Mouse (Mus musculus): ENCODE measurements around the gene Dnhd1. TPM values are rescaled to one million over a fixed set of nuclear protein-coding genes. Genes with fewer than 3 reads are reported as not detected.
A peak's percentile ranks its signal among the peaks of the same experiment; 100 is the strongest.
"Not testable (repeated sequence)": the region's sequence is repeated elsewhere in the genome, so short reads cannot be mapped to it uniquely, and the experiment has no call there.

Dnhd1 gene
- polyA plus RNA-seq, 1 experiment from 2014 or later, result 0.96 TPM

GRCm38 (mm10) chr7:105735464-105735863, 84.8 kb downstream of the Dnhd1 start:
- H3K27me3 ChIP-seq; H3K9me3 ChIP-seq; H3K27ac ChIP-seq; ATAC-seq (ENCODE audit: low FRiP score): not testable (repeated sequence)
- Histone ChIP-seq H3K36me3 (replicated peaks) (peaks cover 54% of the 10 kb centered on the region), H3K4me2 (peak overlapping the region; percentile 86), H3K4me1 (peaks cover 25% of the 10 kb centered on the region), H3K4me3 (replicated peaks) (peak overlapping the region; percentile 78), H3K9ac (peak overlapping the region; percentile 86)
- WGBS, result 53% methylated on average over 4 of the region's 4 CpGs

GRCm38 (mm10) chr7:105736264-105736901, 85.8 kb downstream of the Dnhd1 start, which contains the start of gene Ilk:
TSS of gene Ilk (plus strand) at chr7:105736592.
- Histone ChIP-seq H3K4me3 (replicated peaks) (peak within 1 kb of the TSS; percentile 78), H3K9ac (peak within 1 kb of the TSS; percentile 86), H3K9me3 (no peaks in the 10 kb centered on the region), H3K36me3 (replicated peaks) (peaks cover 54% of the 10 kb centered on the region), H3K27me3 (no peaks in the 10 kb centered on the region), H3K27ac (peak within 1 kb of the TSS; percentile 82), H3K4me2 (peak within 1 kb of the TSS; percentile 86), H3K4me1 (peaks cover 25% of the 10 kb centered on the region)
- WGBS, result under 1% methylated on average over 44 of the region's 62 CpGs
- ATAC-seq (ENCODE audit: low FRiP score), result peak; percentile 97

- no peaks in the 10 kb centered on the region for H3K27me3 ChIP-seq
- peak within 1 kb of the TSS; percentile 86 for H3K4me2 ChIP-seq
- no peak; the same call in 1 of the 2 replicates for ATAC-seq (ENCODE audit: low FRiP score)
- H3K4me1 ChIP-seq, result peaks cover 25% of the 10 kb centered on the region
- peak within 1 kb of the TSS; percentile 78 for H3K4me3 ChIP-seq (replicated peaks)
- under 1% methylated on average over 30 of the region's 30 CpGs for WGBS
- peak within 1 kb of the TSS; percentile 82 for H3K27ac ChIP-seq
- peak within 1 kb of the TSS; percentile 86 for H3K9ac ChIP-seq
- no peaks in the 10 kb centered on the region for H3K9me3 ChIP-seq
- H3K36me3 ChIP-seq (replicated peaks), result peaks cover 55% of the 10 kb centered on the region
Observed at GRCm38 (mm10) chr7:105736911-105737521, 86.4 kb downstream of the Dnhd1 start, which contains the start of gene Rrp8. TSS of gene Rrp8 (minus strand) at chr7:105737385.

GRCm38 (mm10) chr7:105737648-105738047, 87.0 kb downstream of the Dnhd1 start:
- Histone ChIP-seq H3K4me1 (peaks cover 25% of the 10 kb centered on the region), H3K9ac (peak overlapping the region; percentile 86), H3K27ac (no peak overlapping the region), H3K9me3 (no peaks in the 10 kb centered on the region), H3K36me3 (replicated peaks) (peaks cover 55% of the 10 kb centered on the region), H3K4me3 (replicated peaks) (peak overlapping the region; percentile 78), H3K27me3 (no peaks in the 10 kb centered on the region), H3K4me2 (peak overlapping the region; percentile 86)
- 45% methylated on average over 3 of the region's 3 CpGs for WGBS
- no peak for ATAC-seq (ENCODE audit: low FRiP score)

- 91% methylated on average over 2 of the region's 2 CpGs for WGBS
- Histone ChIP-seq H3K36me3 (replicated peaks) (peaks cover 54% of the 10 kb centered on the region), H3K4me3 (replicated peaks) (no peak overlapping the region), H3K9ac (no peak overlapping the region), H3K4me2 (peak overlapping the region; percentile 86), H3K9me3 (no peaks in the 10 kb centered on the region), H3K4me1 (peaks cover 30% of the 10 kb centered on the region), H3K27me3 (no peaks in the 10 kb centered on the region), H3K27ac (no peak overlapping the region)
- ATAC-seq (ENCODE audit: low FRiP score), result no peak
Observed at GRCm38 (mm10) chr7:105738286-105738685, 87.7 kb downstream of the Dnhd1 start.

- no peak overlapping the region for H3K27ac ChIP-seq
- H3K4me3 ChIP-seq (replicated peaks), result no peak overlapping the region
- no peak overlapping the region for H3K4me2 ChIP-seq
- WGBS, result 40% methylated on average over 3 of the region's 3 CpGs
- no peak overlapping the region for H3K9ac ChIP-seq
- no peak for ATAC-seq (ENCODE audit: low FRiP score)
- peaks cover 34% of the 10 kb centered on the region for H3K4me1 ChIP-seq
- H3K27me3 ChIP-seq, result no peaks in the 10 kb centered on the region
- no peaks in the 10 kb centered on the region for H3K9me3 ChIP-seq
- H3K36me3 ChIP-seq (replicated peaks), result peaks cover 47% of the 10 kb centered on the region
Observed at GRCm38 (mm10) chr7:105738948-105739347, 88.3 kb downstream of the Dnhd1 start.

GRCm38 (mm10) chr7:105740089-105740795, 89.6 kb downstream of the Dnhd1 start:
- Histone ChIP-seq H3K27ac (no peak overlapping the region), H3K9me3 (no peaks in the 10 kb centered on the region), H3K36me3 (replicated peaks) (peaks cover 38% of the 10 kb centered on the region), H3K4me1 (peaks cover 35% of the 10 kb centered on the region), H3K27me3 (no peaks in the 10 kb centered on the region), H3K4me3 (replicated peaks) (no peak overlapping the region), H3K4me2 (no peak overlapping the region), H3K9ac (no peak overlapping the region)
- ATAC-seq (ENCODE audit: low FRiP score), result no peak
- WGBS, result 82% methylated on average over 13 of the region's 13 CpGs

GRCm38 (mm10) chr7:105740851-105741250, 90.2 kb downstream of the Dnhd1 start:
- Histone ChIP-seq H3K27me3 (no peaks in the 10 kb centered on the region), H3K9ac (no peak overlapping the region), H3K9me3 (no peaks in the 10 kb centered on the region), H3K4me3 (replicated peaks) (no peak overlapping the region), H3K36me3 (replicated peaks) (peaks cover 38% of the 10 kb centered on the region), H3K4me1 (peaks cover 29% of the 10 kb centered on the region), H3K4me2 (no peak overlapping the region), H3K27ac (no peak overlapping the region)
- ATAC-seq (ENCODE audit: low FRiP score), result no peak
- 87% methylated on average over 6 of the region's 6 CpGs for WGBS

GRCm38 (mm10) chr7:105741978-105742377, 91.4 kb downstream of the Dnhd1 start:
- Histone ChIP-seq H3K4me3 (replicated peaks) (no peak overlapping the region), H3K27me3 (no peaks in the 10 kb centered on the region), H3K4me2 (no peak overlapping the region), H3K27ac (no peak overlapping the region), H3K9ac (no peak overlapping the region), H3K4me1 (peaks cover 29% of the 10 kb centered on the region), H3K9me3 (no peaks in the 10 kb centered on the region), H3K36me3 (replicated peaks) (peaks cover 47% of the 10 kb centered on the region)
- 93% methylated on average over 9 of the region's 9 CpGs for WGBS
- ATAC-seq (ENCODE audit: low FRiP score), result no peak

- not testable (repeated sequence) for H3K9ac ChIP-seq; H3K9me3 ChIP-seq; H3K27ac ChIP-seq; ATAC-seq (ENCODE audit: low FRiP score); H3K27me3 ChIP-seq
- H3K4me1 ChIP-seq, result peaks cover 24% of the 10 kb centered on the region
- H3K4me2 ChIP-seq, result peak overlapping the region; percentile 92
- WGBS, result 87% methylated on average over 7 of the region's 7 CpGs
- H3K4me3 ChIP-seq (replicated peaks), result peak overlapping the region; percentile 93
- peaks cover 47% of the 10 kb centered on the region for H3K36me3 ChIP-seq (replicated peaks)
Observed at GRCm38 (mm10) chr7:105742539-105743215, 92.0 kb downstream of the Dnhd1 start.

- Histone ChIP-seq H3K27ac (0 out of 2 replicates have a peak overlapping the region, but pooled peaks have one; percentile 78), H3K4me1 (peaks cover 19% of the 10 kb centered on the region), H3K4me3 (replicated peaks) (peak overlapping the region; percentile 93), H3K36me3 (replicated peaks) (peaks cover 50% of the 10 kb centered on the region), H3K4me2 (peak overlapping the region; percentile 92), H3K9ac (peak overlapping the region; percentile 92)
- H3K9me3 ChIP-seq, H3K27me3 ChIP-seq: not testable (repeated sequence)
- 38% methylated on average over 20 of the region's 20 CpGs for WGBS
- ATAC-seq (ENCODE audit: low FRiP score), result peak; percentile 27; the same call in 1 of the 2 replicates
Observed at GRCm38 (mm10) chr7:105743246-105743925, 92.8 kb downstream of the Dnhd1 start.
